Mouse (Mus musculus) ES-E14 (cell line): ENCODE data around the gene Ube2z. TPM values are rescaled to one million over a fixed set of nuclear protein-coding genes. Genes with fewer than 3 reads are reported as not detected.

Source experiments
- DNase-seq: peaks from one replicate; pipeline ENCODE4 v3.0.0-alpha.2; 2013; ENCODE audit warnings: low read depth, low spot score
- H3K27ac ChIP-seq: 2 replicates; pipeline ENCODE4 v1.5.1; 2012; ENCODE audit warnings: low read depth, mild to moderate bottlenecking, low read length, moderate library complexity, mixed read lengths; ENCODE audit not compliant: poor library complexity, insufficient read depth, severe bottlenecking
- H3K36me3 ChIP-seq: 2 replicates; pipeline ENCODE4 v1.6.1; 2012; ENCODE audit warnings: mild to moderate bottlenecking, low read length, moderate library complexity, mixed read lengths; ENCODE audit not compliant: control insufficient read depth, poor library complexity, insufficient read depth, severe bottlenecking
- H3K4me1 ChIP-seq, 2 experiments: fragments of 150-350 bp in 1 of 2; sonication (generic) in 1 of 2; 2 replicates each; pipeline ENCODE4 v1.6.1; 2012; ENCODE audit warnings: low read length in 2 of 2, mild to moderate bottlenecking in 1 of 2, mixed read lengths in 1 of 2; ENCODE audit not compliant: control insufficient read depth in 2 of 2, insufficient read depth in 2 of 2, poor library complexity in 1 of 2
- H3K4me3 ChIP-seq, 2 experiments: fragments of 150-350 bp in 1 of 2; sonication (generic) in 1 of 2; 2 replicates each; pipeline ENCODE4 v1.5.1; 2012; ENCODE audit warnings: low read length in 2 of 2, low read depth in 1 of 2, mild to moderate bottlenecking in 1 of 2, mixed read lengths in 1 of 2; ENCODE audit not compliant: insufficient read depth in 1 of 2, poor library complexity in 1 of 2, severe bottlenecking in 1 of 2
- H3K9ac ChIP-seq: 2 replicates; pipeline ENCODE4 v1.6.1; 2012; ENCODE audit warnings: low read depth, mild to moderate bottlenecking, low read length, mixed read lengths; ENCODE audit not compliant: poor library complexity, insufficient read depth, severe bottlenecking
- H3K9me3 ChIP-seq: fragments of 150-350 bp; sonication (generic); 2 replicates; pipeline ENCODE4 v1.6.1; 2012; ENCODE audit warnings: low read depth, mild to moderate bottlenecking, low read length; ENCODE audit not compliant: control insufficient read depth, insufficient read depth
- CHD2 ChIP-seq: IDR thresholded peaks from 2 replicates; pipeline ENCODE4 v1.6.1; 2014; ENCODE audit warnings: mild to moderate bottlenecking, low read depth, low read length, inconsistent platforms
- HCFC1 ChIP-seq: IDR thresholded peaks from 2 replicates; pipeline ENCODE4 v1.6.1; 2012; ENCODE audit warnings: low read length, inconsistent platforms, borderline replicate concordance; ENCODE audit not compliant: insufficient read depth
- MAFK ChIP-seq: IDR thresholded peaks from 2 replicates; pipeline ENCODE4 v1.6.1; 2014; ENCODE audit warnings: mild to moderate bottlenecking, low read depth, low read length, inconsistent platforms; ENCODE audit not compliant: insufficient read depth
- ZC3H11A ChIP-seq: IDR thresholded peaks from 2 replicates; pipeline ENCODE4 v1.6.1; 2012; ENCODE audit warnings: low read depth, mild to moderate bottlenecking, inconsistent platforms, low read length, borderline replicate concordance
- ZNF384 ChIP-seq: IDR thresholded peaks from 2 replicates; pipeline ENCODE4 v1.6.1; 2012; ENCODE audit warnings: low read depth, low read length, inconsistent platforms
- in situ Hi-C, 2 experiments: fragments of 600-800 bp; cut with MboI; formaldehyde crosslinking; loops; one replicate each; pipeline ENCODE4 v1.15.1; 2025; ENCODE audit warnings: low sequenced_read_pairs in 2 of 2, inconsistent platforms in 1 of 2; ENCODE audit not compliant: unreplicated experiment in 2 of 2
- total RNA-seq: library from RNA; depleted of rRNA; stranded (reverse); fragments of 300-350 nt; gene quantifications from 2 replicates; pipeline ENCODE4 v1.2.3, GENCODE M21; 2012

Ube2z gene
- total RNA-seq, 1 experiment, result 75.9 TPM

- Histone ChIP-seq H3K4me3 (no peak overlapping the region), H3K4me1 (peaks cover 3 to 8% of the 10 kb centered on the region in 2 experiments; a peak in 3 of 4 replicates), H3K9ac (no peak overlapping the region), H3K36me3 (peaks cover 33% of the 10 kb centered on the region), H3K9me3 (no peaks in the 10 kb centered on the region), H3K27ac (no peak overlapping the region)
- TF ChIP-seq CHD2 (no peak), HCFC1 (no peak), ZC3H11A (no peak), MAFK (no peak), ZNF384 (no peak)
- in situ Hi-C loops, result no loop called here
- DNase-seq, result no peak
These were observed 17.5 kb downstream of the Ube2z start for GRCm38 (mm10) chr11:96047469-96048373.

- DNase-seq, result no peak
- Histone ChIP-seq H3K9ac (no peak overlapping the region), H3K4me3 (no peak overlapping the region), H3K36me3 (peaks cover 31% of the 10 kb centered on the region), H3K9me3 (no peaks in the 10 kb centered on the region), H3K4me1 (peaks cover 3 to 7% of the 10 kb centered on the region in 2 experiments; a peak in 3 of 4 replicates), H3K27ac (no peak overlapping the region)
- in situ Hi-C loops, result no loop called here
- TF ChIP-seq HCFC1 (no peak), ZC3H11A (no peak), CHD2 (no peak), ZNF384 (no peak), MAFK (no peak)
These were observed 18.4 kb downstream of the Ube2z start for GRCm38 (mm10) chr11:96046793-96047192.

- H3K27ac ChIP-seq, result no peak overlapping the region
These were observed 19.2 kb downstream of the Ube2z start for GRCm38 (mm10) chr11:96046028-96046427.

DNA sequence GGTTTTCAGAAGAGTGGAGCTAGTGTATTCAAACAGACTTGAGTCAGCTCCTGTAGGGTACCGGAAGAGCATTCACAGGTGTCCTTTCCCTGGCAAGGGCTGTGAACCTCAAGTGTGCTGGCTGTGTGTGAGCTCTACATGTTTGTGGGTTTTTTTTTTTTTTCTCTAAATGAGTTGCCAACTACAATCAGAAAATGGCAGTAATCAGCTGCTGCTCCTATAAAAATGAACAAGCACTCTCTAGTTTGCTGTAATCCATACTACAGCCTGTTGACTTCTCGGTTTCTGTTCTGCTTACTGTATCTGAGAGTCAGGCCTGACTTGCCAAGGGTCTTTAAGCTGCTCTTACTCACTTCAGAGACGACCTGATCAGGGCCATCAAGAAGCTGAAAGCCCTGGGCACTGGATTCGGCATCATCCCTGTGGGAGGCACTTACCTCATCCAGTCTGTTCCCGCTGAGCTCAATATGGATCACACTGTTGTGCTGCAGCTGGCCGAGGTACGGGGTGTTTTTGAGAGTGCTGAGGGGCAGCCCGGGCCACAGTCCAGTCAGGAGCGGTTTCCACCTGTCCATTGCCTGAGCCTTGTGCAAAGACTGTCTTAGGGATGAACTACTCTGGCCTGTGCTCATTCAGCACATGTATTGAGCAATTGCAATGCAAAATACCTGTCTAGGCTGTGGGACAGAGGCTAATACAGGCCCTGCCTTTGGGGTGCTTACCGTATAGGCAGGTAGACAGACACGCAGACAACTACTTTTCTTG, 20.2 kb downstream of the Ube2z start:
- Histone ChIP-seq H3K9ac (no peak overlapping the region), H3K27ac (no peak overlapping the region), H3K9me3 (no peaks in the 10 kb centered on the region), H3K4me3 (no peak overlapping the region), H3K36me3 (peaks cover 27% of the 10 kb centered on the region), H3K4me1 (peaks cover 0 to 2% of the 10 kb centered on the region in 2 experiments; a peak in 2 of 4 replicates)
- DNase-seq, result no peak
- in situ Hi-C loops, result no loop called here
- TF ChIP-seq ZC3H11A (no peak), CHD2 (no peak), ZNF384 (no peak), HCFC1 (no peak), MAFK (no peak)

More at GRCm38 (mm10) chr11:96046028-96046427, 19.2 kb downstream of the Ube2z start:
- Histone ChIP-seq H3K9me3 (no peaks in the 10 kb centered on the region), H3K4me1 (peaks cover 3 to 5% of the 10 kb centered on the region in 2 experiments; a peak in 3 of 4 replicates), H3K9ac (no peak overlapping the region), H3K36me3 (peaks cover 33% of the 10 kb centered on the region), H3K4me3 (no peak overlapping the region)
- TF ChIP-seq MAFK (no peak), CHD2 (no peak), HCFC1 (no peak), ZNF384 (no peak), ZC3H11A (no peak)
- in situ Hi-C loops, result no loop called here
- no peak for DNase-seq
